Mouse (Mus musculus): ENCODE data around the gene Rpe. TPM values are rescaled to one million over a fixed set of nuclear protein-coding genes. Genes with fewer than 3 reads are reported as not detected.

Rpe gene
- polyA plus RNA-seq, 1 experiment from 2014 or later = 30.2 TPM

DNA sequence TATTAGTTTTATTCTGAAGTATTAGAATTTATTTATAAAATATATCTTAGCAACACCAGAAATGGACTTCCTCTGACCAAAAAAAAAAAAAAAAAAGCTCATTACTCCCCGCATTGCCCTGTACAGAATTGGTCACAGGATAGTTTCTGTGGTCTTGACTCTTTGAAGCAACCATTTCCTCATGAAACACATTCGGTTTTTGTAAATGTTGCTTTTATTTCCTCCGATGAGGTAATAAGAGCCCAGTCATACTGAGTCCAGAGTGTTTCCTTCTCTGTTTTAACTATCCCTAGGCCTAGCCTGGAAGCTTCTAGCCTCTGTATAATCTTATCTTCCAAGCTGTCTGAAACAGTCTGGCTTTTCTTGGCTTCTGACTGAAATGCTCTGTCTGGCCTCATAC is 12.2 kb downstream of the Rpe start:
- WGBS = 86% methylated on average over 3 of the region's 3 CpGs
- Histone ChIP-seq H3K4me2 (ENCODE audit: low read depth, low read length) (no peak overlapping the region), H3K9ac (ENCODE audit: low read length) (no peak overlapping the region), H3K4me3 (ENCODE audit: low read length) (no peak overlapping the region), H3K27ac (ENCODE audit: low read length) (no peak overlapping the region), H3K4me1 (ENCODE audit: control insufficient read depth, insufficient read depth, low read length) (no peaks in the 10 kb centered on the region), H3K9me3 (replicated peaks; ENCODE audit: control insufficient read depth, low read length) (peaks cover 4% of the 10 kb centered on the region), H3K36me3 (ENCODE audit: control insufficient read depth, insufficient read depth) (peaks cover 19% of the 10 kb centered on the region), H3K27me3 (ENCODE audit: control insufficient read depth, insufficient read depth, low read length) (no peaks in the 10 kb centered on the region)
- no peak for ATAC-seq (replicated peaks; ENCODE audit: extremely low read depth, insufficient read depth, low FRiP score)

DNA sequence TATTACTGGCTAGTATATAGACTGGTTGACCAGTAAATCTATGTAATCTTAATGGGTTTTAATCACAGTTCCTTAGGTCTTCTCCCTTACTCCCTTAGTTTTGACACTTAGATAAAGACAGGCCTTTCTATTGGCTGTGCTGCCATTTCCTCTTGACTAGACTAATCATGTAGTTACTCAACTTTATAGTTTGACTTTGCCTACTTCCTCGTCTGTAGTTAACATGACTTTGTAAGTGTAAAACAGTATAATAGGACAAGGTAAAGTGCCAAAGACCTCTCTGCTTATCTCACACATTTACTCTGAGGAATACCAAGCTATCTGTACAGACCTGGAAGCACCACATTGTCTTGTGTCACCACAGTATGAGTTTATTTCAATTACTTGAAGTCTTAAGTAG is 29.9 kb downstream of the Rpe start:
- 57% methylated on average over 1 of the region's 1 CpGs for WGBS
- ATAC-seq (replicated peaks; ENCODE audit: extremely low read depth, insufficient read depth, low FRiP score) = no peak

GRCm38 (mm10) chr1:66768764-66769163 is 68.1 kb downstream of the Rpe start:
- Histone ChIP-seq H3K9me3 (replicated peaks; ENCODE audit: control insufficient read depth, low read length) (no peaks in the 10 kb centered on the region), H3K4me3 (ENCODE audit: low read length) (no peak overlapping the region), H3K36me3 (ENCODE audit: control insufficient read depth, insufficient read depth) (peaks cover 22% of the 10 kb centered on the region), H3K9ac (ENCODE audit: low read length) (no peak overlapping the region), H3K4me1 (ENCODE audit: control insufficient read depth, insufficient read depth, low read length) (no peaks in the 10 kb centered on the region), H3K27me3 (ENCODE audit: control insufficient read depth, insufficient read depth, low read length) (no peaks in the 10 kb centered on the region), H3K27ac (ENCODE audit: low read length) (no peak overlapping the region), H3K4me2 (ENCODE audit: low read depth, low read length) (no peak overlapping the region)
- WGBS = 92% methylated on average over 1 of the region's 1 CpGs
- ATAC-seq (replicated peaks; ENCODE audit: extremely low read depth, insufficient read depth, low FRiP score) = no peak

More for the DNA sequence above, 29.9 kb downstream of the Rpe start:
- Histone ChIP-seq H3K36me3 (ENCODE audit: control insufficient read depth, insufficient read depth) (peaks cover 21% of the 10 kb centered on the region), H3K27me3 (ENCODE audit: control insufficient read depth, insufficient read depth, low read length) (no peaks in the 10 kb centered on the region), H3K9ac (ENCODE audit: low read length) (no peak overlapping the region), H3K4me3 (ENCODE audit: low read length) (no peak overlapping the region), H3K4me1 (ENCODE audit: control insufficient read depth, insufficient read depth, low read length) (no peaks in the 10 kb centered on the region), H3K27ac (ENCODE audit: low read length) (no peak overlapping the region), H3K9me3 (replicated peaks; ENCODE audit: control insufficient read depth, low read length) (no peaks in the 10 kb centered on the region), H3K4me2 (ENCODE audit: low read depth, low read length) (no peak overlapping the region)

Other genes starting within 250 kb of the Rpe start
- 0.05 and 0.07 TPM in 2 replicates for gene Unc80, start 232.5 kb upstream of the Rpe start, polyA plus RNA-seq (2015; fragmentation: Nextera tagmentation; extraction: Ambion mirVana)
- gene Kansl1l, start 116.7 kb downstream of the Rpe start, polyA plus RNA-seq (2015; fragmentation: Nextera tagmentation; extraction: Ambion mirVana) = 11.6 and 13.1 TPM in 2 replicates
- 864 and 927 TPM in 2 replicates for gene Acadl, start 162.4 kb downstream of the Rpe start, polyA plus RNA-seq (2015; fragmentation: Nextera tagmentation; extraction: Ambion mirVana)
- 333 and 565 TPM in 2 replicates for gene Myl1, start 244.6 kb downstream of the Rpe start, polyA plus RNA-seq (2015; fragmentation: Nextera tagmentation; extraction: Ambion mirVana)